Mouse (Mus musculus) frontal cortex, adult 2 months (tissue): ENCODE data around the gene Zfr2. TPM values are rescaled to one million over a fixed set of nuclear protein-coding genes. Genes with fewer than 3 reads are reported as not detected.

ENCODE experiments used
- DNase-seq, 2 experiments: peaks; one replicate each; pipeline ENCODE4 v3.0.0; 2022; ENCODE audit warnings: low spot score in 1 of 2; ENCODE audit errors: extremely low spot score in 1 of 2
- polyA plus RNA-seq: library from polyadenylated mRNA; depleted of rRNA; stranded (reverse); fragments of >200 nt; gene quantifications from 2 replicates; pipeline ENCODE4 v1.2.3, GENCODE M21; 2012; rRNA removed

The Zfr2 gene
- polyA plus RNA-seq, 1 experiment = 95.9 TPM

GRCm38 (mm10) chr10:81300352-81300907, 67.5 kb downstream of the Zfr2 start:
- DNase-seq = no peak

- DNase-seq = no peak
Measured at GRCm38 (mm10) chr10:81301321-81301720, 68.4 kb downstream of the Zfr2 start.

Other genes starting within 250 kb of the Zfr2 start
- 80.8 and 101 TPM in 2 replicates for gene Gng7, start 218.2 kb upstream of the Zfr2 start, polyA plus RNA-seq
- gene Diras1, start 207.5 kb upstream of the Zfr2 start, polyA plus RNA-seq = 79.6 and 82.1 TPM in 2 replicates
- gene Slc39a3, start 195.7 kb upstream of the Zfr2 start, polyA plus RNA-seq = 67.1 and 70.1 TPM in 2 replicates
- 207 and 208 TPM in 2 replicates for gene Sgta, start 173.0 kb upstream of the Zfr2 start, polyA plus RNA-seq
- gene Thop1, start 163.1 kb upstream of the Zfr2 start, polyA plus RNA-seq = 60.8 and 63.1 TPM in 2 replicates
- gene Creb3l3, start 134.3 kb upstream of the Zfr2 start, polyA plus RNA-seq = 0.44 and 0.63 TPM in 2 replicates
- gene Map2k2, start 127.2 kb upstream of the Zfr2 start, polyA plus RNA-seq = 189 and 202 TPM in 2 replicates
- 45.1 and 46.0 TPM in 2 replicates for gene Zbtb7a, start 97.9 kb upstream of the Zfr2 start, polyA plus RNA-seq
- 25.7 and 27.4 TPM in 2 replicates for gene Pias4, start 65.2 kb upstream of the Zfr2 start, polyA plus RNA-seq
- gene Eef2, start 56.5 kb upstream of the Zfr2 start, polyA plus RNA-seq = 1,035 and 1,113 TPM in 2 replicates
- 75.3 and 76.8 TPM in 2 replicates for gene Dapk3, start 50.1 kb upstream of the Zfr2 start, polyA plus RNA-seq
- gene 4930442H23Rik, start 49.3 kb upstream of the Zfr2 start, polyA plus RNA-seq = not detected in 2 replicates
- 0.18 and 0.23 TPM in 2 replicates for gene Nmrk2, start 31.1 kb upstream of the Zfr2 start, polyA plus RNA-seq
- gene Atcay, start 2.3 kb upstream of the Zfr2 start, polyA plus RNA-seq = 164 and 168 TPM in 2 replicates
- gene Matk, start 19.8 kb downstream of the Zfr2 start, polyA plus RNA-seq = 365 and 385 TPM in 2 replicates
- 51.7 and 57.4 TPM in 2 replicates for gene Mrpl54, start 33.8 kb downstream of the Zfr2 start, polyA plus RNA-seq
- 46.9 and 49.1 TPM in 2 replicates for gene Apba3, start 33.8 kb downstream of the Zfr2 start, polyA plus RNA-seq
- gene Tjp3, start 58.4 kb downstream of the Zfr2 start, polyA plus RNA-seq = 0.34 and 0.46 TPM in 2 replicates
- gene Pip5k1c, start 59.8 kb downstream of the Zfr2 start, polyA plus RNA-seq = 326 and 360 TPM in 2 replicates
- 31.5 and 31.9 TPM in 2 replicates for gene Cactin, start 87.9 kb downstream of the Zfr2 start, polyA plus RNA-seq
- gene Tbxa2r, start 95.6 kb downstream of the Zfr2 start, polyA plus RNA-seq = 2.3 and 3.3 TPM in 2 replicates
- 0.96 and 1.1 TPM in 2 replicates for gene Gipc3, start 110.1 kb downstream of the Zfr2 start, polyA plus RNA-seq
- 36.3 and 40.8 TPM in 2 replicates for gene Hmg20b, start 117.3 kb downstream of the Zfr2 start, polyA plus RNA-seq
- 27.5 and 29.5 TPM in 2 replicates for gene Mfsd12, start 124.3 kb downstream of the Zfr2 start, polyA plus RNA-seq
- gene 4930404N11Rik, start 132.7 kb downstream of the Zfr2 start, polyA plus RNA-seq = 0.67 and 0.68 TPM in 2 replicates
- gene Fzr1, start 145.4 kb downstream of the Zfr2 start, polyA plus RNA-seq = 66.9 and 71.6 TPM in 2 replicates
- 92.2 and 105 TPM in 2 replicates for gene Dohh, start 151.3 kb downstream of the Zfr2 start, polyA plus RNA-seq
- 6.9 and 8.9 TPM in 2 replicates for gene Gm48551, start 151.3 kb downstream of the Zfr2 start, polyA plus RNA-seq
- gene Gm48552, start 155.8 kb downstream of the Zfr2 start, polyA plus RNA-seq = 7.4 and 10.1 TPM in 2 replicates
- gene Smim24, start 159.9 kb downstream of the Zfr2 start, polyA plus RNA-seq = 3.6 and 4.5 TPM in 2 replicates
- 39.6 and 47.7 TPM in 2 replicates for gene Nfic, start 222.5 kb downstream of the Zfr2 start, polyA plus RNA-seq
- 345 and 388 TPM in 2 replicates for gene Celf5, start 249.6 kb downstream of the Zfr2 start, polyA plus RNA-seq